Mouse (Mus musculus) C2C12 (cell line): ENCODE results near the gene Ncoa4. TPM values are rescaled to one million over a fixed set of nuclear protein-coding genes. Genes with fewer than 3 reads are reported as not detected.

Source experiments
- H3K27me3 ChIP-seq: one replicate; pipeline ENCODE4 v1.6.1; 2011; ENCODE audit not compliant: control insufficient read depth, insufficient read depth, insufficient read length
- H3K36me3 ChIP-seq: one replicate; pipeline ENCODE4 v1.6.1; 2011; ENCODE audit not compliant: control insufficient read depth, insufficient read depth
- H3K4me3 ChIP-seq: one replicate; pipeline ENCODE4 v1.5.1; 2011; ENCODE audit warnings: mild to moderate bottlenecking, control low read depth; ENCODE audit not compliant: poor library complexity, insufficient read depth, severe bottlenecking
- H3K79me2 ChIP-seq: one replicate; pipeline ENCODE4 v1.6.1; 2011; ENCODE audit not compliant: control insufficient read depth, insufficient read depth
- H3K79me3 ChIP-seq: one replicate; pipeline ENCODE4 v1.6.1; 2011; ENCODE audit warnings: low read depth, control low read depth
- H3ac ChIP-seq: one replicate; pipeline ENCODE3; 2011; ENCODE audit warnings: low read depth; ENCODE audit not compliant: control insufficient read depth, insufficient read length
- CEBPB ChIP-seq: IDR thresholded peaks from one replicate; pipeline ENCODE4 v1.6.1; 2011; ENCODE audit warnings: low read depth, mild to moderate bottlenecking, control low read depth, moderate library complexity
- CTCF ChIP-seq: IDR thresholded peaks from one replicate; pipeline ENCODE4 v1.5.1; 2011; ENCODE audit not compliant: control insufficient read depth, insufficient read depth, insufficient read length
- FOSL1 ChIP-seq: IDR thresholded peaks from one replicate; pipeline ENCODE4 v1.8.0; 2011; ENCODE audit warnings: mild to moderate bottlenecking, low read length; ENCODE audit not compliant: poor library complexity, insufficient read depth, severe bottlenecking
- MAX ChIP-seq: IDR thresholded peaks from one replicate; pipeline ENCODE4 v1.6.1; 2011; ENCODE audit warnings: mild to moderate bottlenecking, control low read depth
- MYOD1 ChIP-seq: IDR thresholded peaks from one replicate; pipeline ENCODE4 v1.6.1; 2011; ENCODE audit warnings: low read depth; ENCODE audit not compliant: control insufficient read depth, insufficient read length
- MYOG ChIP-seq: IDR thresholded peaks from one replicate; pipeline ENCODE4 v1.6.1; 2011; ENCODE audit not compliant: control insufficient read depth, insufficient read length; ENCODE audit errors: extremely low read depth
- USF1 ChIP-seq: IDR thresholded peaks from one replicate; pipeline ENCODE4 v1.6.1; 2011; ENCODE audit warnings: low read depth, mild to moderate bottlenecking, control low read depth, moderate library complexity
- polyA plus RNA-seq: library from polyadenylated mRNA; unstranded; fragments of >200 nt; fragmentation: generic; extraction: Trizol; gene quantifications from one replicate; pipeline ENCODE4 v1.2.1, GENCODE M21; 2012; ENCODE audit warnings: missing spikeins

The Ncoa4 gene
- polyA plus RNA-seq, 1 experiment = 23.4 TPM

DNA sequence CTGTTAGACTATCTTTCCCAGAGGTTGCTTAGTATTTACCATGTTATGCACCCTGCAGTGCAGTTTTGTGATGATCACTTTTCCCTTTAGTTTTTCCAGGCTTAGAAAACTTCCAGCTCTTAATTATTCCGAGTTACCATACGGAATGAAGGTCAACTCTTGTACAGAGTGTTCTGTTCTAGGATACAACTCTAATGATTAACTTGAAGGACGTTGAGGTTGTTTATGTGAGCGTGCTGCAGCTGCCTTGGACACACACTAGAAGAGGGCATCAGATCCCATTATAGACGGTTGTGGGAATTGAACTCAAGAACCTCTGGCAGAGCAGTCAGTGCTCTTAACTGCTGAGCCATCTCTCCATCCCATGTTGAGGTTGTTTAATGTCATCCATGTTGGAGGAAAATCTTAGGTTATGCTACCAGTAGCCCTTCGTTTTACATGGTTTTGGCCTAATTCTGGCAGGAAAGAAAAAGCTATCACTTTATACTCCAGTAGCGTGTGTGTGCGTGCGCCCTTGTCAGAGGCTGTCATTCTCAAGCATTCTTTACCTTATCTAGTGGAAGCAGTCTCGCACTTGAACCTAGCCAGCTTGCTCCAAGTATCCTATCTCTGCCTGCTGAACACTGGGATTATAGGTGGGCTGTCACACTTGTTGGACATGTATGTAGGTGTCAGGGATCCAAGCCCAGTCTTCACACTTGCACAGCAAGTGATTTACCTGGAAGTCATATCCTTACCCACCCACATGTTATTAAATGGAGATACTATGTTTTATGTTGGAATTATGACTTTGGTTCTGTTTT, 19.9 kb downstream of the Ncoa4 start:
- H3K27me3 ChIP-seq = no peaks in the 10 kb centered on the region
- H3ac ChIP-seq = no peak overlapping the region
- TF ChIP-seq FOSL1 = no peak
- no peak for TF ChIP-seq MYOD1
- no peak for TF ChIP-seq USF1
- no peak for TF ChIP-seq CTCF
- TF ChIP-seq CEBPB = no peak
- no peak for TF ChIP-seq MAX
- no peak for TF ChIP-seq MYOG
- H3K4me3 ChIP-seq = no peak overlapping the region
- H3K79me3 ChIP-seq = peaks cover 6% of the 10 kb centered on the region
- peaks cover 8% of the 10 kb centered on the region for H3K79me2 ChIP-seq
- peaks cover 71% of the 10 kb centered on the region for H3K36me3 ChIP-seq

DNA sequence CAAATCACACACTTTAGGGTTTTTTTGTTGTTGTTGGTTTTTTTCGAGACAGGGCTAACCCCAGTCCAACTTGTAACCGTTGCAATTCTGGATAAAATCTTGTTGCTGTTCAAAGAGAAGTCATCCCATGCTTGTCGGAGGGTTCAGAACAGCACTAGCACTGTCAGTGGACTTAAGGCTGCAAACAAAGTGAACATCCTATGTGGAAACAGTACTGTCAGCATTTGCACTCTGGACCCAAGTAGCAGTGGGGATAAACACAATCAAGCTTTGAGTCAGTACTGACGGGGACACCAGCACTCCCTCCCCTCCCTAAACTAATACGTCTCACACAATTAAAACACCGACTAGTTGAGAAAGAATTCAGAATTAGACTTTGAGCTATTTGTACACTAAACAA, 21.2 kb downstream of the Ncoa4 start:
- no peak overlapping the region for H3ac ChIP-seq
- H3K36me3 ChIP-seq = peaks cover 71% of the 10 kb centered on the region
- no peak overlapping the region for H3K4me3 ChIP-seq
- TF ChIP-seq MYOD1 (no peak), CTCF (no peak), FOSL1 (no peak), CEBPB (no peak), MYOG (no peak), MAX (no peak), USF1 (no peak)
- H3K27me3 ChIP-seq = no peaks in the 10 kb centered on the region
- H3K79me3 ChIP-seq = peaks cover 9% of the 10 kb centered on the region
- peaks cover 8% of the 10 kb centered on the region for H3K79me2 ChIP-seq

- Histone ChIP-seq H3ac (no peak overlapping the region), H3K79me3 (peaks cover 12% of the 10 kb centered on the region), H3K79me2 (peaks cover 16% of the 10 kb centered on the region), H3K27me3 (no peaks in the 10 kb centered on the region), H3K36me3 (peaks cover 89% of the 10 kb centered on the region), H3K4me3 (no peak overlapping the region)
- TF ChIP-seq MYOG (no peak), MAX (no peak), MYOD1 (no peak), FOSL1 (no peak), USF1 (no peak), CEBPB (no peak), CTCF (no peak)
Measured at GRCm38 (mm10) chr14:32183846-32184245, 24.2 kb downstream of the Ncoa4 start.

DNA sequence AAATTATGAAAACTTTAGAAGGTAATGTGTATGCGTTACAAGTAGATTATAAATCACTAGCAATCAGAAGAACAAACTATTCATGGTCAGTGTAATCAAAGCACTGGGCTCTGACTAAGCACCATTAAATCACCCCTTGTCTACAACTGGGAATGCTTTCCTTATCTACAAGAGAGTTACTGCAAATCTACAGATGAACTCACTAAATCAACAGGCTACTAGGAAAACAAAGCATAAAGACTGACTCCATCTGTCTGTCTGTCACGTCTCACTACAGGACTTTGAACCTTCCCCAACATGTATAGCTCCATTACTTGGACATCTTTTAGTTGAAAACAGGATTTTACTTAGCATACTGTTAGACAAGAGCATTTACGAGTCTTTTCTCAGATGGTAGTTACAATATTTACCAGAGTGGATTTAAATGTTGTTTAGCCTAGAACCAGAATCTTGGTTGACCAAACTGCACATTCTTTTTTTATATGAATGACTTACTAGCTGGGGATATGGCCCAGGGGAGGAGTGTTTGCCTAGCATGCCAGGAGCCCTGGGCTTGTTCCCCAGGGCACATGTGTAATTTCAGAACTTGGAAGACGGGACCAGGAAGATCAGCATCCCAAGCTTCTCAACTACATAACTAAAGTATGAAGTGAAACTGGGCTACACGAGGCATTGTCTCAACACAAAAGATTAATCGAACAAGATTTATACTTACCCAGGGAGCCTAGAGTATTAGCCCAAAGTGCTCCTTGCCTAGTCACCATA, 31.1 kb downstream of the Ncoa4 start:
- no peaks in the 10 kb centered on the region for H3K27me3 ChIP-seq
- TF ChIP-seq MYOG = no peak
- TF ChIP-seq CTCF = no peak
- no peak for TF ChIP-seq FOSL1
- TF ChIP-seq CEBPB = no peak
- TF ChIP-seq MAX = no peak
- no peak for TF ChIP-seq MYOD1
- no peak for TF ChIP-seq USF1
- peaks cover 93% of the 10 kb centered on the region for H3K36me3 ChIP-seq
- H3ac ChIP-seq = no peak overlapping the region
- H3K79me2 ChIP-seq = peaks cover 77% of the 10 kb centered on the region
- peaks cover 20% of the 10 kb centered on the region for H3K79me3 ChIP-seq
- H3K4me3 ChIP-seq = no peak overlapping the region

DNA sequence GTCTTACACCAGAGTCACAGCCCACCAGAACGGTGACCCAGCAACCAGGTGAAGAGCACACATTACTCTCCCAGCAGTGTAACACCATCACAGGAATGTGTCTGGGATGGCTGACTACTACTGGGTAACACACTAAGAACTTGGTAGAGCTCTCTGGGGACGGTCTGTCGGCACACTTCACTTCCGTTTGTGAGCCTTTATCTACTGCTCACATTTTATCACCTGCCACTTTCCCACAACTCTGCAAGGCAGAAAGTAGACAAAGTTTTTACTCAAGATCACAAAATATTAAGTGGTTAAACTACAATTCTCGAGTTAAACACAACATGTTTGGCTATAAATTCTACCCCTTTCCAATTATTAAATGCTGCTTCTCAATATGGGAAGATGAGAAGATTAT, 32.3 kb downstream of the Ncoa4 start:
- Histone ChIP-seq H3K36me3 (peaks cover 88% of the 10 kb centered on the region), H3K27me3 (no peaks in the 10 kb centered on the region), H3K4me3 (no peak overlapping the region), H3K79me2 (peaks cover 84% of the 10 kb centered on the region), H3ac (no peak overlapping the region), H3K79me3 (peaks cover 22% of the 10 kb centered on the region)
- TF ChIP-seq MYOG (no peak), MAX (no peak), CTCF (no peak)
